Mouse (Mus musculus): ENCODE results near the gene Synj1. TPM values are rescaled to one million over a fixed set of nuclear protein-coding genes. Genes with fewer than 3 reads are reported as not detected.

Gene Synj1
- polyA plus RNA-seq, 1 experiment = 10.0 TPM

GRCm38 (mm10) chr16:91029161-91029743, 18.1 kb upstream of the Synj1 start:
- Histone ChIP-seq H3K36me3 (ENCODE audit: control insufficient read depth, insufficient read depth) (peaks cover 73% of the 10 kb centered on the region), H3K27me3 (ENCODE audit: control insufficient read depth, insufficient read depth, insufficient read length) (no peaks in the 10 kb centered on the region), H3K79me2 (ENCODE audit: control insufficient read depth, insufficient read depth) (no peaks in the 10 kb centered on the region), H3ac (ENCODE audit: control insufficient read depth, insufficient read length) (no peak overlapping the region), H3K4me2 (ENCODE audit: low read depth) (no peak overlapping the region), H3K4me3 (no peak overlapping the region)
- no peak for TF ChIP-seq TCF12 (IDR thresholded peaks at IDR 0.05; ENCODE audit: insufficient read depth, poor library complexity, severe bottlenecking)
- no peak for TF ChIP-seq POLR2A (IDR thresholded peaks at IDR 0.05; ENCODE audit: insufficient read length, low read depth)
- no peak for TF ChIP-seq TCF3 (IDR thresholded peaks at IDR 0.05; ENCODE audit: insufficient read length, low read depth)
- TF ChIP-seq MYOD1 (IDR thresholded peaks at IDR 0.05; ENCODE audit: control insufficient read depth in 1 of 3, insufficient read length in 2 of 3, low read depth in 2 of 3) = no peak
- TF ChIP-seq POLR2AphosphoS2 (IDR thresholded peaks at IDR 0.05; ENCODE audit: insufficient read length, low read depth) = no peak
- TF ChIP-seq USF1 (IDR thresholded peaks at IDR 0.05; ENCODE audit: low read depth) = no peak
- no peak for TF ChIP-seq E2F4 (IDR thresholded peaks at IDR 0.05; ENCODE audit: insufficient read depth)
- TF ChIP-seq MAX (IDR thresholded peaks at IDR 0.05; ENCODE audit: low read depth) = no peak
- TF ChIP-seq MYOG (IDR thresholded peaks at IDR 0.05; ENCODE audit: control insufficient read depth in 1 of 3, insufficient read depth in 1 of 3, insufficient read length in 2 of 3, low read depth in 2 of 3) = no peak
- no peak for TF ChIP-seq REST (IDR thresholded peaks at IDR 0.05; ENCODE audit: insufficient read depth, insufficient read length)
- no peak for TF ChIP-seq CEBPB (IDR thresholded peaks at IDR 0.05; ENCODE audit: insufficient read depth, poor library complexity, severe bottlenecking)
- no peak for TF ChIP-seq SRF (IDR thresholded peaks at IDR 0.05; ENCODE audit: control insufficient read depth, insufficient read length, low read depth)

- Histone ChIP-seq H3K79me2 (ENCODE audit: control insufficient read depth, insufficient read depth) (no peaks in the 10 kb centered on the region), H3ac (ENCODE audit: control insufficient read depth, insufficient read length) (no peak overlapping the region), H3K4me2 (ENCODE audit: low read depth) (no peak overlapping the region), H3K27me3 (ENCODE audit: control insufficient read depth, insufficient read depth, insufficient read length) (no peaks in the 10 kb centered on the region), H3K4me3 (no peak overlapping the region), H3K36me3 (ENCODE audit: control insufficient read depth, insufficient read depth) (peaks cover 73% of the 10 kb centered on the region)
- TF ChIP-seq POLR2AphosphoS2 (IDR thresholded peaks at IDR 0.05; ENCODE audit: insufficient read length, low read depth) = no peak
- TF ChIP-seq TCF12 (IDR thresholded peaks at IDR 0.05; ENCODE audit: insufficient read depth, poor library complexity, severe bottlenecking) = no peak
- TF ChIP-seq CEBPB (IDR thresholded peaks at IDR 0.05; ENCODE audit: insufficient read depth, poor library complexity, severe bottlenecking) = no peak
- TF ChIP-seq USF1 (IDR thresholded peaks at IDR 0.05; ENCODE audit: low read depth) = no peak
- TF ChIP-seq TCF3 (IDR thresholded peaks at IDR 0.05; ENCODE audit: insufficient read length, low read depth) = no peak
Measured at GRCm38 (mm10) chr16:91026290-91026689, 15.2 kb upstream of the Synj1 start.

GRCm38 (mm10) chr16:91023384-91023783, 12.3 kb upstream of the Synj1 start:
- TF ChIP-seq TCF3 (IDR thresholded peaks at IDR 0.05; ENCODE audit: insufficient read length, low read depth) (no peak), TCF12 (IDR thresholded peaks at IDR 0.05; ENCODE audit: insufficient read depth, poor library complexity, severe bottlenecking) (no peak), E2F4 (IDR thresholded peaks at IDR 0.05; ENCODE audit: insufficient read depth) (no peak), USF1 (IDR thresholded peaks at IDR 0.05; ENCODE audit: low read depth) (no peak)
- no peak overlapping the region for H3ac ChIP-seq (ENCODE audit: control insufficient read depth, insufficient read length)
- H3K79me2 ChIP-seq (ENCODE audit: control insufficient read depth, insufficient read depth) = no peaks in the 10 kb centered on the region
- peaks cover 75% of the 10 kb centered on the region for H3K36me3 ChIP-seq (ENCODE audit: control insufficient read depth, insufficient read depth)
- no peak overlapping the region for H3K4me3 ChIP-seq
- H3K27me3 ChIP-seq (ENCODE audit: control insufficient read depth, insufficient read depth, insufficient read length) = no peaks in the 10 kb centered on the region
- no peak overlapping the region for H3K4me2 ChIP-seq (ENCODE audit: low read depth)

GRCm38 (mm10) chr16:91020842-91021483, 9.9 kb upstream of the Synj1 start:
- Histone ChIP-seq H3K4me2 (ENCODE audit: low read depth) (no peak overlapping the region), H3ac (ENCODE audit: control insufficient read depth, insufficient read length) (no peak overlapping the region), H3K79me2 (ENCODE audit: control insufficient read depth, insufficient read depth) (no peaks in the 10 kb centered on the region), H3K36me3 (ENCODE audit: control insufficient read depth, insufficient read depth) (peaks cover 74% of the 10 kb centered on the region), H3K27me3 (ENCODE audit: control insufficient read depth, insufficient read depth, insufficient read length) (no peaks in the 10 kb centered on the region), H3K4me3 (no peak overlapping the region)
- no peak for TF ChIP-seq TCF3 (IDR thresholded peaks at IDR 0.05; ENCODE audit: insufficient read length, low read depth)

GRCm38 (mm10) chr16:91019476-91019875, 8.4 kb upstream of the Synj1 start:
- H3K4me3 ChIP-seq = no peak overlapping the region
- H3K27me3 ChIP-seq (ENCODE audit: control insufficient read depth, insufficient read depth, insufficient read length) = no peaks in the 10 kb centered on the region

More at GRCm38 (mm10) chr16:91019476-91019875, 8.4 kb upstream of the Synj1 start:
- H3ac ChIP-seq (ENCODE audit: control insufficient read depth, insufficient read length) = no peak overlapping the region
- TF ChIP-seq MYOD1 (IDR thresholded peaks at IDR 0.05; ENCODE audit: control insufficient read depth in 1 of 3, insufficient read length in 2 of 3, low read depth in 2 of 3) = no peak
- no peak for TF ChIP-seq MYOG (IDR thresholded peaks at IDR 0.05; ENCODE audit: control insufficient read depth in 1 of 3, insufficient read depth in 1 of 3, insufficient read length in 2 of 3, low read depth in 2 of 3)
- no peak for TF ChIP-seq TCF3 (IDR thresholded peaks at IDR 0.05; ENCODE audit: insufficient read length, low read depth)
- no peak for TF ChIP-seq CEBPB (IDR thresholded peaks at IDR 0.05; ENCODE audit: insufficient read depth, poor library complexity, severe bottlenecking)
- no peak for TF ChIP-seq E2F4 (IDR thresholded peaks at IDR 0.05; ENCODE audit: insufficient read depth)
- no peak for TF ChIP-seq REST (IDR thresholded peaks at IDR 0.05; ENCODE audit: insufficient read depth, insufficient read length)
- no peak for TF ChIP-seq POLR2A (IDR thresholded peaks at IDR 0.05; ENCODE audit: insufficient read length, low read depth)
- peaks cover 73% of the 10 kb centered on the region for H3K36me3 ChIP-seq (ENCODE audit: control insufficient read depth, insufficient read depth)
- no peaks in the 10 kb centered on the region for H3K79me2 ChIP-seq (ENCODE audit: control insufficient read depth, insufficient read depth)
- H3K4me2 ChIP-seq (ENCODE audit: low read depth) = no peak overlapping the region

All from myocyte (in vitro differentiated cells).